Mouse (Mus musculus) thymus, adult 2 months (tissue): ENCODE results near the gene Mcat.

ENCODE experiments used
- CTCF ChIP-seq: fragments of 200-500 bp; IDR thresholded peaks from 2 replicates; pipeline ENCODE4 v1.5.1; 2012; ENCODE audit warnings: mild to moderate bottlenecking, control low read depth, low read length, moderate library complexity, borderline replicate concordance; ENCODE audit not compliant: control insufficient read depth, poor library complexity, insufficient read depth; ENCODE audit errors: extremely low read depth
- POLR2A ChIP-seq: fragments of 200-500 bp; IDR thresholded peaks from 2 replicates; pipeline ENCODE4 v1.6.1; 2012; ENCODE audit warnings: mild to moderate bottlenecking, low read length, control low read depth, moderate library complexity; ENCODE audit not compliant: control insufficient read depth, poor library complexity, insufficient read depth; ENCODE audit errors: extremely low read depth

DNA sequence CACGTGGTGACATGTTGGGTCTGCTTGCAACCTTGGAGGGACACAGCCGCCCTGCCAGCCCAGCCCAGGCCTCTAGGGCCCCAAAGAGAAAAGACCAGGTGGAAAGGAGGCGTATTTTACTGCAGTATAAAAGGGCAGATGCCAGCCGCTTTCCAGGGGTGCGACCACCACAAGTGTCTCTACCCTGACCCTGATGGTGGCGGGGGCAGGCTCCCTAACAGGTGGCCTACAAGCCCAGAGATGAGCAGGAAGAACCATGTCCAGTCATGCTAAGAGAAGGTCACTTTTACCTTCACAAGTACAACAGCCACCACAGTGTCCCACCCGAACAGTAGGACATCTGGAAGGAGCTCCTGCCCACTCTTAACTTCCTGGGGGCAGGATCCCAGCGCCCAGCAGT, 12.0 kb upstream of the Mcat start:
- TF ChIP-seq CTCF (no peak), POLR2A (no peak)
